Mouse (Mus musculus) hindbrain, embryonic 11.5 days (tissue): ENCODE measurements around the gene 4921504E06Rik. TPM values are rescaled to one million over a fixed set of nuclear protein-coding genes. Genes with fewer than 3 reads are reported as not detected.

Experiments used
- ATAC-seq: fragments of 200-750 bp; cut with Nextera tagmentation; 2 replicates; pipeline ENCODE4 v1.8.0; 2017; ENCODE audit warnings: mild to moderate bottlenecking, moderate TSS enrichment, moderate library complexity; ENCODE audit not compliant: low FRiP score
- DNase-seq: peaks from one replicate; pipeline ENCODE4 v3.0.0-alpha.2; 2015; ENCODE audit warnings: low spot score
- H3K27ac ChIP-seq: fragments of 300-500 bp; sonication (generic); 2 replicates; pipeline ENCODE4 v1.5.1; 2014; ENCODE audit warnings: mild to moderate bottlenecking, low read depth, low read length
- H3K27me3 ChIP-seq: fragments of 300-500 bp; sonication (generic); 2 replicates; pipeline ENCODE4 v1.6.1; 2014; ENCODE audit warnings: mild to moderate bottlenecking, low read length, moderate library complexity, mixed read lengths; ENCODE audit not compliant: control insufficient read depth, insufficient read depth
- H3K36me3 ChIP-seq: fragments of 300-500 bp; sonication (generic); 2 replicates; pipeline ENCODE4 v1.6.1; 2014; ENCODE audit warnings: mild to moderate bottlenecking, low read length, moderate library complexity, mixed read lengths; ENCODE audit not compliant: control insufficient read depth, insufficient read depth
- H3K4me1 ChIP-seq: fragments of 300-500 bp; sonication (generic); replicated peaks from 2 replicates; pipeline ENCODE4 v1.6.1; 2014; ENCODE audit warnings: low read length, mixed read lengths; ENCODE audit not compliant: control insufficient read depth, insufficient read depth
- H3K4me2 ChIP-seq: fragments of 300-500 bp; sonication (generic); replicated peaks from 2 replicates; pipeline ENCODE4 v1.6.1; 2014; ENCODE audit warnings: mild to moderate bottlenecking, low read depth, low read length
- H3K4me3 ChIP-seq: fragments of 300-500 bp; sonication (generic); 2 replicates; pipeline ENCODE4 v1.5.1; 2014; ENCODE audit warnings: low read depth, low read length
- H3K9ac ChIP-seq: fragments of 300-500 bp; sonication (generic); 2 replicates; pipeline ENCODE4 v1.6.1; 2014; ENCODE audit warnings: low read depth, low read length
- H3K9me3 ChIP-seq: fragments of 300-500 bp; sonication (generic); 2 replicates; pipeline ENCODE4 v1.6.1; 2016; ENCODE audit warnings: low read length; ENCODE audit not compliant: control insufficient read depth
- WGBS: fragments of 180-500 bp; shearing (Covaris S2); extraction: QIAGEN DNeasy Blood & Tissue Kit; methylation state at CpG from one replicate; pipeline ENCODE4 v1.1.7; 2014; 5-methylcytosine and 5-hydroxymethylcytosine counted together
- polyA plus RNA-seq: library from polyadenylated mRNA; unstranded; fragments of >200 nt; fragmentation: Nextera tagmentation; extraction: Ambion mirVana; gene quantifications from 2 replicates; pipeline ENCODE4 v1.2.1, GENCODE M21; 2014

The 4921504E06Rik gene
- polyA plus RNA-seq, 1 experiment from 2014 or later, result 0.36 TPM

- no peaks in the 10 kb centered on the region; the same call in 1 of the 2 replicates for H3K4me1 ChIP-seq
- H3K27ac ChIP-seq, result no peak overlapping the region
- H3K9ac ChIP-seq, result no peak overlapping the region
- DNase-seq (no peak), ATAC-seq (no peak)
- no peaks in the 10 kb centered on the region for H3K9me3 ChIP-seq
- no peak overlapping the region for H3K4me3 ChIP-seq
- 75% methylated on average over 2 of the region's 2 CpGs for WGBS
- H3K36me3 ChIP-seq, result no peaks in the 10 kb centered on the region
- H3K4me2 ChIP-seq, result no peak overlapping the region
- peaks cover 4% of the 10 kb centered on the region for H3K27me3 ChIP-seq
Measured at GRCm38 (mm10) chr2:19520617-19521016, 33.1 kb downstream of the 4921504E06Rik start.

DNA sequence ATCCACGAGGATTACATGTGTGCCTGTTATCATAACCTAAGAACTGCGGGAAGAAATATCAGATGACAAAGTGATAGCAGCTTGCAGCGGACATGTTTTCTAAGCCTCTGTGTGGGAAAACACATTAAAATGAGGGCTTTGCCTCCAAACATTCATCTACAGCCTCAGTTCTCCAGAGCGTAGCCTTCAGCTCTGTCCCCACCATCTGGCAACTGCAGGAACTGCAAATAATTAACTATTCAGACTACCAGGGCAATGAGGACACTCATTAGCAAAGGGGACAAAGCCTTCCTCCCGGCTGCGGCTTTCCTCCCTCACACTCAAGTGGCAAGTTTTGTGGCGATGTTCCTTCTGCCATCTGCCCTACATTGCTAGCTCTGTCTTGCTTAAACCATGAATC lies 33.9 kb downstream of the 4921504E06Rik start:
- DNase-seq (peak; percentile 82), ATAC-seq (peak; percentile 86)
- Histone ChIP-seq H3K9ac (no peak overlapping the region), H3K4me3 (no peak overlapping the region), H3K27ac (no peak overlapping the region), H3K27me3 (peaks cover 4% of the 10 kb centered on the region), H3K9me3 (no peaks in the 10 kb centered on the region), H3K4me1 (no peaks in the 10 kb centered on the region; the same call in 1 of the 2 replicates), H3K36me3 (no peaks in the 10 kb centered on the region), H3K4me2 (no peak overlapping the region)
- 8% methylated on average over 7 of the region's 7 CpGs for WGBS

DNA sequence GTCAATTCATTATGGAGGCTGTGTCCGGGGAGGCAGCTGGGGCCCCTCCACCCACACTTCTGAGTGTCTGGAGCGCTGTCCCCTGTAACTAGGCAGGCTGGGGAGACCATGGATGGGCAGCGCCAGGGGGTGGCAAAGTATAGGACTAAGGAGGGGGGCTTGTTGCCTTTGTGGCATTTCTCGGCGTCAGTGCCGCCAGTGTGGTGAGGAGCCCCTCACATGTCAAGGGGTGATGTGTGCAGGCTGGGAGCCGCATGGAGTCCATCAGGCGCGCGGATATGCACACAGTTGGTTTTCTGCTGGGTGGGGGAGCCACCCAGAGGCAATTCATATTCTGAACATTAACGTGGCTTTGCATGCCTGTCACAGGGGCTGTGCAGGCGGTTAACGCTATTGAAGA lies 35.8 kb downstream of the 4921504E06Rik start:
- no peak overlapping the region for H3K9ac ChIP-seq
- no peaks in the 10 kb centered on the region for H3K36me3 ChIP-seq
- no peaks in the 10 kb centered on the region; the same call in 1 of the 2 replicates for H3K4me1 ChIP-seq
- WGBS, result 29% methylated on average over 13 of the region's 13 CpGs
- DNase-seq (peak; percentile 30), ATAC-seq (peak; percentile 82)
- H3K27ac ChIP-seq, result no peak overlapping the region
- no peak overlapping the region for H3K4me3 ChIP-seq
- H3K27me3 ChIP-seq, result peaks cover 4% of the 10 kb centered on the region
- H3K9me3 ChIP-seq, result no peaks in the 10 kb centered on the region
- H3K4me2 ChIP-seq, result 0 out of 2 replicates have a peak overlapping the region, but pooled peaks have one; percentile 4

- ATAC-seq (no peak), DNase-seq (no peak)
- Histone ChIP-seq H3K4me3 (no peak overlapping the region), H3K9me3 (no peaks in the 10 kb centered on the region), H3K27ac (no peak overlapping the region), H3K4me2 (no peak overlapping the region), H3K27me3 (no peaks in the 10 kb centered on the region), H3K9ac (no peak overlapping the region), H3K4me1 (no peaks in the 10 kb centered on the region), H3K36me3 (no peaks in the 10 kb centered on the region)
- 72% methylated on average over 5 of the region's 5 CpGs for WGBS
Measured at GRCm38 (mm10) chr2:19512381-19512780, 41.3 kb downstream of the 4921504E06Rik start.

GRCm38 (mm10) chr2:19511032-19511431 lies 42.7 kb downstream of the 4921504E06Rik start:
- WGBS, result 64% methylated on average over 5 of the region's 5 CpGs
- H3K9me3 ChIP-seq, result no peaks in the 10 kb centered on the region
- ATAC-seq (no peak), DNase-seq (no peak)
- H3K36me3 ChIP-seq, result no peaks in the 10 kb centered on the region
- H3K27ac ChIP-seq, result no peak overlapping the region
- no peaks in the 10 kb centered on the region for H3K27me3 ChIP-seq
- no peak overlapping the region for H3K9ac ChIP-seq
- H3K4me2 ChIP-seq, result no peak overlapping the region
- H3K4me3 ChIP-seq, result no peak overlapping the region
- no peaks in the 10 kb centered on the region for H3K4me1 ChIP-seq

DNA sequence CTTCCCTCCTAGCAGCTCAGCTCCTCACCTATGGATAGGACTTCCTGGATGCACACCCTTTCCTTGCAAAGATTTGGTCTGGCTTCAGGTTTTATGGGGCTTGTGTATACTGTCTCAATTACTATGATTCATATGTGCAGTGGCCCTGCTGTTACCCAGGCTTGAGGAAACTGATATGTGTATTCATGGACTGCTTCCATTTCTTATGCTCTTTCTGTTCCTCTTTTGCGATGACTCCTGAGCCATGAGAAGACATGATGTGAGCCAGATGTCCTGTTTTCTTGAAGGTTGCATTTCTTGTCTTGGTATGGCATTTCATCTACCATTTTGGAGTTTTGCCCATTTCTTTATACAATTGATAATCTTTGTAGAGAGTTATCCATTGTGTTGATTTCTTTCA lies 48.0 kb downstream of the 4921504E06Rik start:
- DNase-seq (no peak), ATAC-seq (no peak)
- no peaks in the 10 kb centered on the region for H3K4me1 ChIP-seq
- no peaks in the 10 kb centered on the region for H3K27me3 ChIP-seq
- H3K4me3 ChIP-seq, result no peak overlapping the region
- 97% methylated on average over 1 of the region's 1 CpGs for WGBS
- no peak overlapping the region for H3K27ac ChIP-seq
- H3K9me3 ChIP-seq, result no peaks in the 10 kb centered on the region
- no peak overlapping the region for H3K9ac ChIP-seq
- no peak overlapping the region for H3K4me2 ChIP-seq
- no peaks in the 10 kb centered on the region for H3K36me3 ChIP-seq

- Histone ChIP-seq H3K4me2 (no peak overlapping the region), H3K4me1 (no peaks in the 10 kb centered on the region), H3K36me3 (no peaks in the 10 kb centered on the region), H3K27me3 (no peaks in the 10 kb centered on the region), H3K27ac (no peak overlapping the region), H3K9me3 (no peaks in the 10 kb centered on the region), H3K4me3 (no peak overlapping the region), H3K9ac (no peak overlapping the region)
- ATAC-seq (no peak), DNase-seq (no peak)
- 77% methylated on average over 3 of the region's 3 CpGs for WGBS
Measured at GRCm38 (mm10) chr2:19490262-19490661, 63.5 kb downstream of the 4921504E06Rik start.

- peaks cover 36% of the 10 kb centered on the region for H3K27me3 ChIP-seq
- WGBS, result 41% methylated on average over 2 of the region's 2 CpGs
Measured at GRCm38 (mm10) chr2:19461940-19462339, 91.8 kb downstream of the 4921504E06Rik start.

DNA sequence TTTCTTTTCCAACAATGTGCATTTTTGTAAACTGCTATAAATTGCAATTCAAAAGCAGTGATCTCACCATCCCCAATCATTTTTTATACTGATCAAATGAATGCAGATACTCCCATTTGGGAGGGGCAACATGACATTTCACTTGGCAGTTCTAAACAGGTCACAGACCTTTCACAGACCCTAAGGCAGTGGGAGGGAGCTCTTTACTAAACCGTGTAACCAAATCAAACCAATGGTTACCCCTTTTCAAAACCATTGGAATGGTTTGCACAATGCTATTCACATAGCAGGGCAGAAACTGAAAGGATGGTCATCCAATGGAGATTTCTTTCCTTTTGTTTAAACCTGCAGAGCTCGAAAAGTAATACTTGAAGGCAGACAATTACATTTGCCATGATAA lies 94.9 kb downstream of the 4921504E06Rik start:
- 22% methylated on average over 2 of the region's 2 CpGs for WGBS
- Histone ChIP-seq H3K4me3 (no peak overlapping the region), H3K9ac (no peak overlapping the region), H3K27me3 (peaks cover 62% of the 10 kb centered on the region), H3K4me2 (no peak overlapping the region), H3K27ac (no peak overlapping the region), H3K36me3 (no peaks in the 10 kb centered on the region), H3K4me1 (no peaks in the 10 kb centered on the region; the same call in 1 of the 2 replicates), H3K9me3 (no peaks in the 10 kb centered on the region)
- ATAC-seq, result peak; percentile 39; the same call in 1 of the 2 replicates
- DNase-seq, result peak; percentile 33

More at GRCm38 (mm10) chr2:19461940-19462339, 91.8 kb downstream of the 4921504E06Rik start:
- no peaks in the 10 kb centered on the region; the same call in 1 of the 2 replicates for H3K4me1 ChIP-seq
- no peaks in the 10 kb centered on the region for H3K36me3 ChIP-seq
- H3K9ac ChIP-seq, result no peak overlapping the region
- no peak overlapping the region for H3K27ac ChIP-seq
- no peak for DNase-seq
- no peak for ATAC-seq
- H3K9me3 ChIP-seq, result no peaks in the 10 kb centered on the region
- H3K4me2 ChIP-seq, result no peak overlapping the region
- H3K4me3 ChIP-seq, result no peak overlapping the region
